Mouse (Mus musculus): Measurements from ENCODE around the gene Fmnl2. TPM values are rescaled to one million over a fixed set of nuclear protein-coding genes. Genes with fewer than 3 reads are reported as not detected.

Gene Fmnl2
- total and polyA plus RNA-seq, 2 experiments, result 0.94 to 4.4 TPM

DNA sequence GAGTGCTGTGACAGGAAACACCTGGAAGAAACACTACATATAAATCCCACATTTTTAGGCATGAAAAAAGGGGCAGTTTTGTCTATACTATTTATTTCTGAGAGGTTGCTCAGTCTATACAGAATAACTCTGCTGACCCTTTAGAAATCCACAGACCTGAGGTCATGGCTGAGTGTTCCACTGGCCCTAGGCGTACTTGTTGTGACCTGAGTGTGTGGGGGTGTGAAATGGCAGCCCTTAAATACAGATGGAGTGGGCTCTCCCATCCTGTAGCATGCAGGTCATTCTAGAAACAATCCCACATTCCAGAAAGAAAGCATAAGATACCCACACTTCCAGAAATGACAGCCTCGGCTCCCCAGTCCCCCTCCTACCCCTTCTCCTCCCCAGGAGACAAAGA is 180.6 kb downstream of the Fmnl2 start:
- 86% methylated on average over 2 of the region's 2 CpGs for WGBS
- Histone ChIP-seq H3K4me1 (ENCODE audit: control insufficient read depth, insufficient read depth, low read length) (no peaks in the 10 kb centered on the region), H3K36me3 (ENCODE audit: control insufficient read depth, insufficient read depth, low read length) (peaks cover 3% of the 10 kb centered on the region; the same call in 1 of the 2 replicates), H3K27me3 (ENCODE audit: control insufficient read depth, insufficient read depth, low read length) (no peaks in the 10 kb centered on the region), H3K4me3 (ENCODE audit: insufficient read depth, low read depth, low read length) (no peak overlapping the region), H3K27ac (replicated peaks; ENCODE audit: insufficient read depth, low read depth, low read length) (no peak overlapping the region), H3K9ac (ENCODE audit: low read depth, low read length) (no peak overlapping the region), H3K79me2 (ENCODE audit: control insufficient read depth, insufficient read depth, low read length) (no peaks in the 10 kb centered on the region)
- TF ChIP-seq POLR2A (IDR thresholded peaks at IDR 0.05; ENCODE audit: extremely low read depth, insufficient read depth, low read length) (no peak), CTCF (IDR thresholded peaks at IDR 0.05; ENCODE audit: low read depth, low read length) (no peak)
- DNase-seq (ENCODE audit: extremely low read depth, low read depth, low spot score), result no peak

GRCm38 (mm10) chr2:53038737-53039136 is 181.1 kb downstream of the Fmnl2 start:
- whole genome bisulfite sequencing, result 81% methylated on average over 9 of the region's 9 CpGs
- peaks cover 3% of the 10 kb centered on the region; the same call in 1 of the 2 replicates for H3K36me3 ChIP-seq (ENCODE audit: control insufficient read depth, insufficient read depth, low read length)
- H3K27ac ChIP-seq (replicated peaks; ENCODE audit: insufficient read depth, low read depth, low read length), result no peak overlapping the region
- DNase-seq (ENCODE audit: extremely low read depth, low read depth, low spot score), result no peak
- no peak overlapping the region for H3K9ac ChIP-seq (ENCODE audit: low read depth, low read length)
- no peaks in the 10 kb centered on the region for H3K27me3 ChIP-seq (ENCODE audit: control insufficient read depth, insufficient read depth, low read length)
- no peaks in the 10 kb centered on the region for H3K4me1 ChIP-seq (ENCODE audit: control insufficient read depth, insufficient read depth, low read length)
- H3K79me2 ChIP-seq (ENCODE audit: control insufficient read depth, insufficient read depth, low read length), result no peaks in the 10 kb centered on the region
- H3K4me3 ChIP-seq (ENCODE audit: insufficient read depth, low read depth, low read length), result no peak overlapping the region
- TF ChIP-seq POLR2A (IDR thresholded peaks at IDR 0.05; ENCODE audit: extremely low read depth, insufficient read depth, low read length) (no peak), CTCF (IDR thresholded peaks at IDR 0.05; ENCODE audit: low read depth, low read length) (no peak)

DNA sequence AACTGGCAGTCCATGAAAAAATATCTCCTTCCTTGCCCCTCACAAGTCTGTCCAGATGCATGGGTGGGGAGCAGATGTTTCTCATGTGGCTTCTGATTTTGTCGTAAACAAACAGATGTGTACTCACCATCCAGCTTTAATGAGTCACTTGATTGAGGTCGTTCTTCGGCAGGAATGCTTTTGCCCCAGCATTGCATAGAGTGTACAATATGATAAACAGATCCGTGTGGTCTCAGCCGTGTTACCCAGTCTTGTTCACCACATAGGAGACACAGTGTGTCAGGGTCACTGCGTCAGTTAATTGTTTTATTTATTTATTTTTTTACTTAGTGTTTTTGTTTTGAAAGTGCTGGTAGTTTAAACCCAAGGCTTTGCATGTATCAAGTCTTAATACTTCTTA is 189.4 kb downstream of the Fmnl2 start:
- H3K27ac ChIP-seq (replicated peaks; ENCODE audit: insufficient read depth, low read depth, low read length), result no peak overlapping the region
- TF ChIP-seq POLR2A (IDR thresholded peaks at IDR 0.05; ENCODE audit: extremely low read depth, insufficient read depth, low read length) (no peak), CTCF (IDR thresholded peaks at IDR 0.05; ENCODE audit: low read depth, low read length) (no peak)
- H3K27me3 ChIP-seq (ENCODE audit: control insufficient read depth, insufficient read depth, low read length), result no peaks in the 10 kb centered on the region
- DNase-seq (ENCODE audit: extremely low read depth, low read depth, low spot score), result no peak
- no peaks in the 10 kb centered on the region for H3K4me1 ChIP-seq (ENCODE audit: control insufficient read depth, insufficient read depth, low read length)
- no peak overlapping the region for H3K9ac ChIP-seq (ENCODE audit: low read depth, low read length)
- H3K4me3 ChIP-seq (ENCODE audit: insufficient read depth, low read depth, low read length), result no peak overlapping the region
- no peaks in the 10 kb centered on the region for H3K79me2 ChIP-seq (ENCODE audit: control insufficient read depth, insufficient read depth, low read length)
- peaks cover 3% of the 10 kb centered on the region; the same call in 1 of the 2 replicates for H3K36me3 ChIP-seq (ENCODE audit: control insufficient read depth, insufficient read depth, low read length)
- 86% methylated on average over 6 of the region's 6 CpGs for WGBS

DNA sequence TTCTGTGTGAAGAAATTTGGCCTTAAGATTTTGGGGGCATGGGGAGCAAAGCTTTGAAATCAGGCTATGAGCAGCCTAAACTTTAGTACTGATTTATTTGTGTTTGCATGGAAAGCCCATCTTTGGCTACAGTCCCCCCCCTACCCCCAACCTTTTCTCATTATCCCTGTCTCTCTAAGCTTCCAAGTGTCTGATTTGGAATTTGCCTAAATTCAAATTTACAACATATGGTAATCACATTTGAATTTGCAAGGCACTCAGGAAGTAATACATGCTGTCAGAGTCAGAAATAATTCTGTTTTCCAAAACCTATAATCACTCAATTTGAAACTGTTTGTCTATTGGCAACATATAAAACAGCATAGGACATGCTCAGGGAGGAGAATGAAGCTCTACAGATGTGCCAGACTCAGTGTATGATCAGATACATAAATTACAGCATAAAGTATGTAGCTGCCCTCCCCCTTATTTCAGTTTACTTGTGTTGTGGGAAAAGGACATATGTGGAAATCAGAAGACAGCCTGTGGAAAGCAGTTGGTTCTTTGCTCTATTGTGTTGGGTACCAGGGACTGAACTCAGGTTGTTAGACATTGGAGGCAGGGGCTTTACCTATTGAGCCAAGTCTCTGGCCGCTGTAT is 190.2 kb downstream of the Fmnl2 start:
- Histone ChIP-seq H3K27me3 (ENCODE audit: control insufficient read depth, insufficient read depth, low read length) (no peaks in the 10 kb centered on the region), H3K9ac (ENCODE audit: low read depth, low read length) (no peak overlapping the region), H3K79me2 (ENCODE audit: control insufficient read depth, insufficient read depth, low read length) (no peaks in the 10 kb centered on the region), H3K4me3 (ENCODE audit: insufficient read depth, low read depth, low read length) (no peak overlapping the region), H3K27ac (replicated peaks; ENCODE audit: insufficient read depth, low read depth, low read length) (no peak overlapping the region), H3K36me3 (ENCODE audit: control insufficient read depth, insufficient read depth, low read length) (no peaks in the 10 kb centered on the region), H3K4me1 (ENCODE audit: control insufficient read depth, insufficient read depth, low read length) (no peaks in the 10 kb centered on the region)
- 97% methylated on average over 1 of the region's 1 CpGs for WGBS
- DNase-seq (ENCODE audit: extremely low read depth, low read depth, low spot score), result no peak
- TF ChIP-seq CTCF (IDR thresholded peaks at IDR 0.05; ENCODE audit: low read depth, low read length) (no peak), POLR2A (IDR thresholded peaks at IDR 0.05; ENCODE audit: extremely low read depth, insufficient read depth, low read length) (no peak)

DNA sequence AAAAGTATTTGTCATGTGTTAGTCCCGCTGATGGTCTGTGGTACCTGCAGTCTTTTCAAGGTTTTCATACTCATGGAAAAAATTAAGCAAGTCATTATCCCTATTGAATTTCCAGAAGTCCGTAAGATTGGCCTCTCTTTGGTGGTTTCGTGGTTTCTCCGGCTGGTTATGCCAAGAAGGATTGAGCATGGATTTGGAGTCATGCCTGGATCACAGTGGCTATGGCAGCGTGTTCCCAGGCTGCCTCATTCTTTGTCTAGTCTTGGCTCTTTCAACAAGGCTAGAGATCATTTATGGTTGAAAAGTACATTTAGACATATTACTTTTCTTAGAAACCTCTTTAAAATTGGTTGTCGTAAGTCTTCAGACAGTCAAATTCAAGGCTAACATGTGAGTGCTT is 192.7 kb downstream of the Fmnl2 start:
- H3K4me3 ChIP-seq (ENCODE audit: insufficient read depth, low read depth, low read length), result no peak overlapping the region
- 96% methylated on average over 6 of the region's 6 CpGs for whole genome bisulfite sequencing
- H3K27me3 ChIP-seq (ENCODE audit: control insufficient read depth, insufficient read depth, low read length), result no peaks in the 10 kb centered on the region
- no peak overlapping the region for H3K9ac ChIP-seq (ENCODE audit: low read depth, low read length)
- no peak for TF ChIP-seq CTCF (IDR thresholded peaks at IDR 0.05; ENCODE audit: low read depth, low read length)
- no peak for TF ChIP-seq POLR2A (IDR thresholded peaks at IDR 0.05; ENCODE audit: extremely low read depth, insufficient read depth, low read length)
- H3K27ac ChIP-seq (replicated peaks; ENCODE audit: insufficient read depth, low read depth, low read length), result no peak overlapping the region
- H3K36me3 ChIP-seq (ENCODE audit: control insufficient read depth, insufficient read depth, low read length), result no peaks in the 10 kb centered on the region
- H3K4me1 ChIP-seq (ENCODE audit: control insufficient read depth, insufficient read depth, low read length), result no peaks in the 10 kb centered on the region
- H3K79me2 ChIP-seq (ENCODE audit: control insufficient read depth, insufficient read depth, low read length), result no peaks in the 10 kb centered on the region
- DNase-seq (ENCODE audit: extremely low read depth, low read depth, low spot score), result no peak

DNA sequence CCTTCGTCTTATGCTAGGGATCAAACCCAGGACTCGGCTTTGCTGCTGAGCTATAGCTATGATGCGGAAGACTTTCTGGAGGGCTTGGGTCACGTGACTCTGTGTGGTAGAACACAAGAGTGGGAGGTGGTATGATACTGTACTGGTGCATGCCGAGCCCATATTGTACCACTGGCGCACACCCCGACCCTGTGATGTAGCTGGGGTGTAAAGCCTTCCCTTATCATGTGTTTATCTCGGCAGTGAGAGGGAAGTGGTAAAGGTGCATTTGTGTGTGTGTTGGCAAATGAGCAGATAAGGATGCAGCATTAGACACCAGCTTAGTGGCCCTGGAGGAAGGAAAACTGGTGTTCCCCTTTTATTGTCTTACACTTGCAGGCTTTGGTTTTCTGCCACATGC is 193.8 kb downstream of the Fmnl2 start:
- Histone ChIP-seq H3K4me3 (ENCODE audit: insufficient read depth, low read depth, low read length) (no peak overlapping the region), H3K79me2 (ENCODE audit: control insufficient read depth, insufficient read depth, low read length) (no peaks in the 10 kb centered on the region), H3K27ac (replicated peaks; ENCODE audit: insufficient read depth, low read depth, low read length) (no peak overlapping the region), H3K4me1 (ENCODE audit: control insufficient read depth, insufficient read depth, low read length) (no peaks in the 10 kb centered on the region), H3K9ac (ENCODE audit: low read depth, low read length) (no peak overlapping the region), H3K36me3 (ENCODE audit: control insufficient read depth, insufficient read depth, low read length) (no peaks in the 10 kb centered on the region), H3K27me3 (ENCODE audit: control insufficient read depth, insufficient read depth, low read length) (no peaks in the 10 kb centered on the region)
- no peak for DNase-seq (ENCODE audit: extremely low read depth, low read depth, low spot score)
- no peak for TF ChIP-seq CTCF (IDR thresholded peaks at IDR 0.05; ENCODE audit: low read depth, low read length)
- TF ChIP-seq POLR2A (IDR thresholded peaks at IDR 0.05; ENCODE audit: extremely low read depth, insufficient read depth, low read length), result no peak
- WGBS, result 87% methylated on average over 8 of the region's 8 CpGs

All from liver, adult 2 months (tissue).